Mouse (Mus musculus) testis, adult 2 months (tissue): ENCODE results near the gene Olfr1393.

Experiments
- CTCF ChIP-seq: fragments of 200-500 bp; IDR thresholded peaks from 2 replicates; pipeline ENCODE4 v1.5.1; 2012; ENCODE audit warnings: low read depth, mild to moderate bottlenecking, inconsistent platforms, low read length, moderate library complexity; ENCODE audit not compliant: control insufficient read depth, insufficient read depth, insufficient replicate concordance
- POLR2A ChIP-seq: fragments of 200-500 bp; IDR thresholded peaks from 2 replicates; pipeline ENCODE4 v1.6.1; 2012; ENCODE audit warnings: low read depth, mild to moderate bottlenecking, inconsistent platforms, low read length, moderate library complexity; ENCODE audit not compliant: control insufficient read depth

GRCm38 (mm10) chr11:49241471-49241870 is 36.6 kb upstream of the Olfr1393 start:
- no peak for TF ChIP-seq CTCF
- TF ChIP-seq POLR2A = no peak
